Mouse (Mus musculus): ENCODE data around the gene Rpl31. TPM values are rescaled to one million over a fixed set of nuclear protein-coding genes. Genes with fewer than 3 reads are reported as not detected.

Rpl31 gene
- polyA plus RNA-seq, 1 experiment from 2014 or later: 525 TPM

DNA sequence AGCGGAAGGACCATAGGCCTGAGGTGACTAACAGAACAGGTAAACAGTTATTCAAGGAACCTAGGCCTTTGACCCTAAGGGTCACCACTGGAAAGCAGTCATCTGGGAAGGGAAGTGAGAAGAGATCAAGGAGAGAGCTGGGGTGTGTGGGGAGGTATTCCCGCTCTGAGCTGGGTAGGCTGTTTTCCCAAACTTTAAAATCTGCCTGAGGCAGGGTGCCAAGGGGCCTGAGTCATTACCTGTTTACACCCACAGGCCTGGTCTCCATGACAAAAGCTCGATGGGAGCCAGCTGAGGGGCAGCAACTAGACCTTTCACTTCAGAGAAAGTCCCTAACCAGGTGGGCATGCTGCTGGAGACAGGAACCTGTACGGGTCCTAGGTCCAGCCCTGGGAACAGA, 31.6 kb downstream of the Rpl31 start:
- Histone ChIP-seq H3K9ac (replicated peaks) (no peak overlapping the region), H3K27me3 (no peaks in the 10 kb centered on the region), H3K9me3 (0 out of 2 replicates have a peak, but pooled peaks cover 5% of the 10 kb centered on the region), H3K27ac (no peak overlapping the region), H3K4me3 (replicated peaks) (no peak overlapping the region), H3K4me2 (no peak overlapping the region), H3K36me3 (no peaks in the 10 kb centered on the region; the same call in 1 of the 2 replicates), H3K4me1 (replicated peaks) (peaks cover under 1% of the 10 kb centered on the region; the same call in 1 of the 2 replicates)
- ATAC-seq (ENCODE audit: insufficient number of reproducible peaks, insufficient read depth, low FRiP score, low TSS enrichment, low read depth): no peak
- WGBS: 72% methylated on average over 4 of the region's 4 CpGs

DNA sequence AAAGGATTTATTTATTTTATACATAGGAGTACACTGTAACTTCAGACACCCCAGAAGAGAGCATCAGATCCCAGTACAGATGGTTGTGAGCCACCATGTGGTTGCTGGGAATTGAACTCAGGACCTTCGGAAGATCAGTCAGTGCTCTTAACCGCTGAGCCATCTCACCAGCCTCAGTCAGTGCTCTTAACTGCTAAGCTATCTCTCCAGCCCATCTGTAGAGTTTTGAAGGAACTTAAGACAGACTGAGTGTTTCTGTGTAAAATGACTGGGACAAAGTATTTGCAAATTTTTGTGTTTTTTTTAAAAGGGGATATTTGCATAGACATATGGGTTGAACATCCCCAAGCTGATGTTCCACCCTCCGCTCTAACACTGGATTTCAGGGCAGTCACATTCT, 32.5 kb downstream of the Rpl31 start:
- no peaks in the 10 kb centered on the region for H3K27me3 ChIP-seq
- no peak overlapping the region for H3K9ac ChIP-seq (replicated peaks)
- no peaks in the 10 kb centered on the region; the same call in 1 of the 2 replicates for H3K36me3 ChIP-seq
- H3K4me3 ChIP-seq (replicated peaks): no peak overlapping the region
- H3K27ac ChIP-seq: no peak overlapping the region
- 0 out of 2 replicates have a peak, but pooled peaks cover 5% of the 10 kb centered on the region for H3K9me3 ChIP-seq
- no peak for ATAC-seq (ENCODE audit: insufficient number of reproducible peaks, insufficient read depth, low FRiP score, low TSS enrichment, low read depth)
- H3K4me2 ChIP-seq: no peak overlapping the region
- H3K4me1 ChIP-seq (replicated peaks): no peaks in the 10 kb centered on the region
- 89% methylated on average over 3 of the region's 3 CpGs for WGBS

DNA sequence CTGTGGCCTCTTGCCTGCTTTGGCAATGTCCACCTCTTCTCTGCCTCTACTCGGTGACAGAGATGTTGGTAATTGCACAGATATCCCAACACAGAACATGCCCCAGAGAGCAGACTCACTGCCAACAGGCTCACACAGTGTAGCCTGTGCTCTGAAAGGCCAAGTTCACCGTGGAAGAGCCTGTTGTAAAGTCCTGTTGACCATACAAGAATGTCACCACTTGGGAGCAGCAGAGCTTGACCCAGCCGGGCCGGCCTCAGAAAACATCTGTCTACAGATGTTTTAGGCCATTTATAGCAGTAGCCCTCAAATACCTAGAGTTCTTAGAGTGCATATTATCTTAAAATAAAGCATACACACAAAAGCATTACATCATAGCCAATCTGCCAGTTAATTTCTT, 39.5 kb downstream of the Rpl31 start:
- no peak for ATAC-seq (ENCODE audit: insufficient number of reproducible peaks, insufficient read depth, low FRiP score, low TSS enrichment, low read depth)
- no peak overlapping the region for H3K27ac ChIP-seq
- no peaks in the 10 kb centered on the region for H3K9me3 ChIP-seq
- no peaks in the 10 kb centered on the region for H3K36me3 ChIP-seq
- no peaks in the 10 kb centered on the region for H3K27me3 ChIP-seq
- H3K4me2 ChIP-seq: no peak overlapping the region
- WGBS: 82% methylated on average over 4 of the region's 4 CpGs
- no peaks in the 10 kb centered on the region for H3K4me1 ChIP-seq (replicated peaks)
- H3K9ac ChIP-seq (replicated peaks): no peak overlapping the region
- H3K4me3 ChIP-seq (replicated peaks): no peak overlapping the region

DNA sequence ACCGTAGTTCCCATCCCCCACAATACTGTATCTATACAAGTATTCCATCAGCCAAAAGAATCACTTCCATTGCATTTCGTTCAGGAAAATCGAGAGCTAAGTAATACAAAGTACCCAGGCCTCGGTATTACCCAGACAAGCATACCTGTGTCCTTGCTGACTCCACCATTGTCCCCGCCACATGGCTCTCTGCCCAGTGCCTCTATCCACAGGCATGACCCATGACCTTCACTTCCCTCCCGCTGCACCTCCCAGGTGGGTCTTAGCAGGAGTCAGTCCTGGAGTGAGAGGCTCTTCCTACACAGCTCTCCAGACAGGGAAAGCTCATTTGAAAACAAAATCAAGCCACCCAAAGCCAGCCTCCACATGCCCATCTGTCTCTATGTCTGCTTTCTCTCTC, 40.5 kb downstream of the Rpl31 start:
- no peak for ATAC-seq (ENCODE audit: insufficient number of reproducible peaks, insufficient read depth, low FRiP score, low TSS enrichment, low read depth)
- Histone ChIP-seq H3K4me1 (replicated peaks) (no peaks in the 10 kb centered on the region), H3K9me3 (no peaks in the 10 kb centered on the region), H3K4me2 (no peak overlapping the region), H3K9ac (replicated peaks) (no peak overlapping the region), H3K27me3 (no peaks in the 10 kb centered on the region), H3K27ac (no peak overlapping the region), H3K4me3 (replicated peaks) (no peak overlapping the region), H3K36me3 (no peaks in the 10 kb centered on the region)
- WGBS: 88% methylated on average over 6 of the region's 6 CpGs

DNA sequence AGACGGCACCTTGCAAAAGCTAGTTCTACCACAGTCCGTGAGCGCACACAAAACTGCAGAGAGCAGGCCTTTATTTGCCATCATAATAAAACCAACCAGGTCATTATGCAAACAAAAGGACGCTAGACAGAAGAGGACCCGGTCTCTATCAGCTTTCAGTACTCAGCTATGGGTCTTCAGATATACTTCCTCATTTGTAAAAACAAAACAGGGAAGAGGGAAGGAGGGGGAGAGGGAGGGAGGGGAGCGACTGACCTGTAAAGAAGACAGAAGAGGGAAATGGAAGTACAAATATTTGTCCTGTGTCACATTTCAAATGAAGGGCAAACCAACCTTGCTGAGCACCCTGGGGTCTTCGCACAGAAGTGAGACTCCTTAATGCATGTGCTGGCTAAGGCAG, 41.0 kb downstream of the Rpl31 start:
- Histone ChIP-seq H3K27me3 (no peaks in the 10 kb centered on the region), H3K27ac (no peak overlapping the region), H3K4me2 (no peak overlapping the region), H3K9ac (replicated peaks) (no peak overlapping the region), H3K36me3 (no peaks in the 10 kb centered on the region), H3K4me3 (replicated peaks) (no peak overlapping the region), H3K9me3 (no peaks in the 10 kb centered on the region), H3K4me1 (replicated peaks) (no peaks in the 10 kb centered on the region)
- WGBS: 80% methylated on average over 7 of the region's 7 CpGs
- no peak for ATAC-seq (ENCODE audit: insufficient number of reproducible peaks, insufficient read depth, low FRiP score, low TSS enrichment, low read depth)

DNA sequence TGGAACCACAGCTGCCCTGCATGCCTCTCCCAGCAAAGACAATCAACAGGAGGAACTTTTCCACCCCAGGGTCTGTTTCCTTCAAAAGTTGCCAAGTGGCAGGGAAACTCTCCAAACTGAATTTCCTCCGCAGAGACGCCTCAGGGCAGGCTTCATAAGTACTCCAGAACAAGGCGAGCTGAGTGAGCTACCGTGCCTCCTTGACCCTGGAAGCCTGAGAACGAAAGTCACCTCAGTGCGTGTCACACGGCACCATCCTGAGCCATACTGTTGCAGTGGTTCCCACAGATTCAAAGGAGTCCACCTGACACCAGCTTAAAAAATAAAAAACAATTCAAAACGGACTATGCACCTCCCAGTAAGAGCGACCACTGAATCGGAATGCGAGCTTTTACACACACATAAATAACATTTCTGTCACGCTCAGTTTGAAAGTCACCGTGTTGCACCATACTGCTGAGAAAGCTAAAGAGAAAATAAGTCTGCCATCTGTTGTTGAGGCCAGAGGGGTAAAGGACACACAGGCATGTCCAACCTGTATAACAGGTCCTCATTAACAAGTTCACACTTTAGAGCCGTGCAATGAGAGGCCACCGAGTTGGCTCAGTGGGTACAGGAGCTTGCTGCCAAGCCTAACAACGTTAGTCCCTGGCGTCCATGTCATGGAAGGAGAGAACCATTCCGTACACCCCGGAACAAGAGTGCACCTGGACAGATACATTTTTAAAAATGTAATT, 42.6 kb downstream of the Rpl31 start:
- Histone ChIP-seq H3K27me3 (no peaks in the 10 kb centered on the region), H3K9me3 (no peaks in the 10 kb centered on the region), H3K36me3 (no peaks in the 10 kb centered on the region), H3K4me2 (no peak overlapping the region), H3K4me3 (replicated peaks) (no peak overlapping the region), H3K9ac (replicated peaks) (no peak overlapping the region), H3K27ac (no peak overlapping the region), H3K4me1 (replicated peaks) (no peaks in the 10 kb centered on the region)
- ATAC-seq (ENCODE audit: insufficient number of reproducible peaks, insufficient read depth, low FRiP score, low TSS enrichment, low read depth): no peak
- whole genome bisulfite sequencing: 75% methylated on average over 19 of the region's 19 CpGs

DNA sequence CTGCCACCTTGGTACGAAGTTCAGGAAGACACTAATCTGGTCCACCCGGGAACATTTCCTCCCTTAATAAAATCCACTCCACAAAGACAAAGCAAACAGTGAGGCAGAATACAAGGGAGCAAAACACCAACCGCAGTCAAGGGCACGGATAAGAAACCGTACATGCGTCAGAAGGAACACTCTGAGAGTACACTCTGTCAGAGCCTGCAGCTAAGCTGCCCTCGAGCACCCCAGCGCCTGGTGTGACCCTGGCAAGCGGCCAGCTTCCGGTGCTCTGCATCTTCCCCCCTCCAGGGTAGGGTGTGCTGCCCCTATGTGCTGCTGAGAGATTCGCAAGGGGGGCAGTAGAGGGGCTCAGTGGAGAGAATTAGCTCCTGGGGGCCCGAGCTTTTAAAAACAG, 50.2 kb downstream of the Rpl31 start:
- Histone ChIP-seq H3K4me2 (peak overlapping the region; percentile 34), H3K9me3 (no peaks in the 10 kb centered on the region), H3K36me3 (no peaks in the 10 kb centered on the region), H3K9ac (replicated peaks) (no peak overlapping the region), H3K27me3 (no peaks in the 10 kb centered on the region), H3K4me3 (replicated peaks) (no peak overlapping the region), H3K27ac (peak overlapping the region; percentile 62), H3K4me1 (replicated peaks) (peaks cover 14% of the 10 kb centered on the region)
- peak; percentile 80; the same call in 1 of the 2 replicates for ATAC-seq (ENCODE audit: insufficient number of reproducible peaks, insufficient read depth, low FRiP score, low TSS enrichment, low read depth)
- WGBS: 20% methylated on average over 12 of the region's 12 CpGs

DNA sequence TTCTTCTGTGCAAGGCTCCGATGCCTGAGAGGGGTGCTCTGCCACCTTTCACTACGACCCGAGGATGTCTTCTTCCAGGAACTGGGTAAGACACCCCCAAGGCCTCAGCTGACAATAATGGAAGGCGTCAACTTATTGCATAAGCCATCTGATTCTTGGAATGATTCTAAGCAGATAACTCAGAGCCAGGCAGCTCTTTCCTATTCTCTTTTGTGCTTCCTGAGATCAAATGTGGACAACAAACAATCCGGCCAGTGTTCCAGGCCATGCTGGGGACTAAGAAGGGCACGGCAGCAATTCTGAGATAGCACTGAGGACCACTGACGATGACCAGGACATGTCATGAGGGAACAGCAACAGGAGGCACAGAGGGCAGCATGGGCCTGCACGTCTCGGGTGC, 51.2 kb downstream of the Rpl31 start:
- Histone ChIP-seq H3K27me3 (no peaks in the 10 kb centered on the region), H3K4me3 (replicated peaks) (no peak overlapping the region), H3K4me2 (no peak overlapping the region), H3K9ac (replicated peaks) (no peak overlapping the region), H3K27ac (no peak overlapping the region), H3K4me1 (replicated peaks) (peaks cover 15% of the 10 kb centered on the region), H3K9me3 (no peaks in the 10 kb centered on the region), H3K36me3 (no peaks in the 10 kb centered on the region)
- WGBS: 82% methylated on average over 9 of the region's 9 CpGs
- ATAC-seq (ENCODE audit: insufficient number of reproducible peaks, insufficient read depth, low FRiP score, low TSS enrichment, low read depth): no peak

DNA sequence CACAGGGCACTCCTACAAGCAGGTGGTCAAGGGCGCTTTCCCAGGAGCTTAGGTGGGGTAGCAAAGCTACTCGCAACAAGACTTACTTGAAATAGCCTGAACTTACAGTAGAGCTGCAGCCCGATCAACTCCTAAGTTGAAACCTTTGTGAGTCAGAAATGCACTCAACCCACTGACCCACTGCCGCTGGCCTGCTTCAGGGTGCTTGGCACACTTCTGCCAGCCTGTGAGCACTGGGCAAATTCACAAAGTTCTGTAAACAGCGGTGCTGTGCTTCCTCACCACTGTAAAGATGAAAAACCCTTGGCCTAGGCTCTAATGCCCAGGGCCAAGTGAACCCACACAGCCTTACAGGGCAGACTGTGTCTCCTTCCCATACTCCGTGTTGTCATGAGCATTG, 53.3 kb downstream of the Rpl31 start:
- ATAC-seq (ENCODE audit: insufficient number of reproducible peaks, insufficient read depth, low FRiP score, low TSS enrichment, low read depth): no peak
- Histone ChIP-seq H3K9ac (replicated peaks) (no peak overlapping the region), H3K27me3 (no peaks in the 10 kb centered on the region), H3K9me3 (no peaks in the 10 kb centered on the region), H3K27ac (no peak overlapping the region), H3K36me3 (no peaks in the 10 kb centered on the region), H3K4me1 (replicated peaks) (peaks cover 22% of the 10 kb centered on the region), H3K4me2 (no peak overlapping the region), H3K4me3 (replicated peaks) (no peak overlapping the region)
- 90% methylated on average over 6 of the region's 6 CpGs for WGBS

Other genes starting within 250 kb of the Rpl31 start
- gene Npas2, start 174.1 kb upstream of the Rpl31 start, polyA plus RNA-seq (2016; fragmentation: Nextera tagmentation; extraction: Ambion mirVana): 0.19 and 0.29 TPM in 2 replicates
- gene Tbc1d8, start 110.9 kb downstream of the Rpl31 start, polyA plus RNA-seq (2016; fragmentation: Nextera tagmentation; extraction: Ambion mirVana): 8.9 and 10.9 TPM in 2 replicates
- 31.9 and 35.5 TPM in 2 replicates for gene Cnot11, start 167.2 kb downstream of the Rpl31 start, polyA plus RNA-seq (2016; fragmentation: Nextera tagmentation; extraction: Ambion mirVana)
- gene Rnf149, start 209.6 kb downstream of the Rpl31 start, polyA plus RNA-seq (2016; fragmentation: Nextera tagmentation; extraction: Ambion mirVana): 36.4 and 39.4 TPM in 2 replicates

Measured in limb, embryonic 12.5 days (tissue).